Mouse (Mus musculus) limb, embryonic 14.5 days (tissue): ENCODE data around the gene Rad51d. TPM values are rescaled to one million over a fixed set of nuclear protein-coding genes. Genes with fewer than 3 reads are reported as not detected.

ENCODE experiments used
- ATAC-seq: fragments of 200-750 bp; cut with Nextera tagmentation; 2 replicates; pipeline ENCODE4 v1.8.0; 2017; ENCODE audit warnings: low read depth, moderate number of reproducible peaks, moderate TSS enrichment; ENCODE audit not compliant: low FRiP score
- DNase-seq: peaks from one replicate; pipeline ENCODE4 v3.0.0-alpha.2; 2015; ENCODE audit warnings: low spot score
- H3K27ac ChIP-seq: fragments of 300-500 bp; sonication (generic); replicated peaks from 2 replicates; pipeline ENCODE4 v1.5.1; 2014; ENCODE audit warnings: low read depth, mild to moderate bottlenecking, low read length, moderate library complexity, mixed read lengths
- H3K27me3 ChIP-seq: fragments of 300-500 bp; sonication (generic); 2 replicates; pipeline ENCODE4 v1.6.1; 2014; ENCODE audit warnings: low read length, mixed read lengths; ENCODE audit not compliant: control insufficient read depth, insufficient read depth
- H3K36me3 ChIP-seq: fragments of 300-500 bp; sonication (generic); 2 replicates; pipeline ENCODE4 v1.6.1; 2014; ENCODE audit warnings: mild to moderate bottlenecking, low read length, moderate library complexity, mixed read lengths; ENCODE audit not compliant: control insufficient read depth, insufficient read depth
- H3K4me1 ChIP-seq: fragments of 300-500 bp; sonication (generic); 2 replicates; pipeline ENCODE4 v1.6.1; 2014; ENCODE audit warnings: antibody characterized with exemption, low read length, mixed read lengths; ENCODE audit not compliant: control insufficient read depth, insufficient read depth
- H3K4me2 ChIP-seq: fragments of 300-500 bp; sonication (generic); replicated peaks from 2 replicates; pipeline ENCODE4 v1.6.1; 2014; ENCODE audit warnings: low read depth, mild to moderate bottlenecking, low read length, moderate library complexity; ENCODE audit not compliant: severe bottlenecking
- H3K4me3 ChIP-seq: fragments of 300-500 bp; sonication (generic); replicated peaks from 2 replicates; pipeline ENCODE4 v1.5.1; 2014; ENCODE audit warnings: low read length
- H3K9ac ChIP-seq: fragments of 300-500 bp; sonication (generic); 2 replicates; pipeline ENCODE4 v1.6.1; 2014; ENCODE audit warnings: mild to moderate bottlenecking, low read depth, low read length, moderate library complexity; ENCODE audit not compliant: severe bottlenecking
- H3K9me3 ChIP-seq: fragments of 300-500 bp; sonication (generic); 2 replicates; pipeline ENCODE4 v1.6.1; 2016; ENCODE audit warnings: low read length; ENCODE audit not compliant: control insufficient read depth
- POLR2A ChIP-seq: fragments of 200-500 bp; IDR thresholded peaks from 2 replicates; pipeline ENCODE4 v1.8.0; 2012; ENCODE audit warnings: inconsistent platforms, mild to moderate bottlenecking, moderate library complexity, borderline replicate concordance; ENCODE audit not compliant: insufficient read depth, insufficient read length; ENCODE audit errors: extremely low read depth
- WGBS: fragments of 180-500 bp; shearing (Covaris S2); extraction: QIAGEN DNeasy Blood & Tissue Kit; methylation state at CpG from one replicate; pipeline ENCODE4 v1.1.7; 2014; 5-methylcytosine and 5-hydroxymethylcytosine counted together
- polyA plus RNA-seq, 2 experiments: library from polyadenylated mRNA; depleted of rRNA in 1 of 2; stranded (reverse) in 1 of 2; unstranded in 1 of 2; fragments of >200 nt; fragmentation: Nextera tagmentation in 1 of 2; extraction: Ambion mirVana in 1 of 2; gene quantifications; 2 replicates each; pipeline versions ENCODE4 v1.2.1 to v1.2.3; 2012 to 2014

Gene Rad51d
- polyA plus RNA-seq, 2 experiments = 11.5 to 12.9 TPM

GRCm38 (mm10) chr11:82897478-82897877 is 7.1 kb upstream of the Rad51d start:
- no peak overlapping the region for H3K4me3 ChIP-seq
- peaks cover 25% of the 10 kb centered on the region for H3K36me3 ChIP-seq
- TF ChIP-seq POLR2A = no peak
- WGBS = 90% methylated on average over 10 of the region's 10 CpGs
- H3K4me1 ChIP-seq = no peaks in the 10 kb centered on the region
- no peak overlapping the region for H3K4me2 ChIP-seq
- H3K27me3 ChIP-seq = no peaks in the 10 kb centered on the region
- no peak overlapping the region for H3K27ac ChIP-seq
- ATAC-seq (no peak), DNase-seq (no peak)
- no peak overlapping the region for H3K9ac ChIP-seq
- H3K9me3 ChIP-seq = no peaks in the 10 kb centered on the region

GRCm38 (mm10) chr11:82891936-82892335 is 1.5 kb upstream of the Rad51d start, which contains the start of gene Fndc8:
Fndc8 (plus strand) TSS chr11:82892124.
- Histone ChIP-seq H3K4me2 (no peak within 1 kb of the TSS), H3K4me3 (no peak within 1 kb of the TSS), H3K36me3 (no peaks in the 10 kb centered on the region), H3K4me1 (peaks cover 6% of the 10 kb centered on the region; the same call in 1 of the 2 replicates), H3K9ac (no peak within 1 kb of the TSS), H3K27ac (no peak within 1 kb of the TSS), H3K27me3 (no peaks in the 10 kb centered on the region), H3K9me3 (no peaks in the 10 kb centered on the region)
- ATAC-seq (no peak), DNase-seq (no peak)
- 47% methylated on average over 7 of the region's 7 CpGs for WGBS
- no peak for TF ChIP-seq POLR2A

- peaks cover 6% of the 10 kb centered on the region; the same call in 1 of the 2 replicates for H3K4me1 ChIP-seq
- H3K9ac ChIP-seq = peak overlapping the region; percentile 73
- DNase-seq (peak; percentile 15), ATAC-seq (peak; percentile 55)
- peak overlapping the region; percentile 91 for H3K4me2 ChIP-seq
- H3K4me3 ChIP-seq = peak overlapping the region; percentile 67
- TF ChIP-seq POLR2A = no peak
- H3K36me3 ChIP-seq = no peaks in the 10 kb centered on the region
- no peaks in the 10 kb centered on the region for H3K27me3 ChIP-seq
- no peaks in the 10 kb centered on the region for H3K9me3 ChIP-seq
- WGBS = 6% methylated on average over 30 of the region's 31 CpGs
- H3K27ac ChIP-seq = 0 out of 2 replicates have a peak overlapping the region, but pooled peaks have one; percentile 13
Measured at GRCm38 (mm10) chr11:82889524-82890341, 681 bp downstream of the Rad51d start.

DNA sequence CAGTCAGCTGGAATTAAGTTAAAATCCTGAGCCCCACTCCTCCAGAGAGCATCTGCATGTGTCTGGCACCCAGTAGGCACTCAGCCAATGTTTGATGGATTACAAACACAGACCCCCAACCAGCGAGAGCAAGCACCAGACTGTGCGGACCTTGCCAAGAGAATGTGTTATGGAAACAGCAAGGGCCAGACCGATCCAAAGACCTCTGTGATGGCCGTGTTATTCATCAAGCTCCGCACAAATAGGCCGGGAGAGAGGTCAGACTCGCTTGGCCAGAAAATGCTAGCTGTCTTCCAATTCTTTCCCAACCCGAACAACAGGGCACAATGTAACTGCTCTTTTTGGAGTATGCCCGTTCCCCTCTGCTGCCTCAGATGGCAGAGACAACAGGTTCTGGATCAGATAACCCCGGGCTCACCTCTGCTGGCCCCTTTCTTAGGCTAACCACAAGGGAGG is 1.9 kb downstream of the Rad51d start:
- no peak for TF ChIP-seq POLR2A
- H3K36me3 ChIP-seq = no peaks in the 10 kb centered on the region
- H3K4me2 ChIP-seq = no peak overlapping the region; the same call in 1 of the 2 replicates
- ATAC-seq = no peak
- H3K4me3 ChIP-seq = no peak overlapping the region
- H3K9ac ChIP-seq = no peak overlapping the region
- H3K4me1 ChIP-seq = peaks cover 6% of the 10 kb centered on the region; the same call in 1 of the 2 replicates
- H3K27ac ChIP-seq = no peak overlapping the region
- H3K9me3 ChIP-seq = no peaks in the 10 kb centered on the region
- WGBS = 64% methylated on average over 10 of the region's 10 CpGs
- DNase-seq = no peak
- H3K27me3 ChIP-seq = no peaks in the 10 kb centered on the region

- peaks cover 6% of the 10 kb centered on the region; the same call in 1 of the 2 replicates for H3K4me1 ChIP-seq
- TF ChIP-seq POLR2A = no peak
- DNase-seq = no peak
- no peak overlapping the region for H3K27ac ChIP-seq
- ATAC-seq = no peak
- H3K36me3 ChIP-seq = no peaks in the 10 kb centered on the region
- H3K27me3 ChIP-seq = no peaks in the 10 kb centered on the region
- WGBS = 94% methylated on average over 3 of the region's 3 CpGs
- no peak overlapping the region for H3K9ac ChIP-seq
- no peak overlapping the region for H3K4me3 ChIP-seq
- H3K4me2 ChIP-seq = no peak overlapping the region
- H3K9me3 ChIP-seq = no peaks in the 10 kb centered on the region
Measured at GRCm38 (mm10) chr11:82886559-82886958, 3.9 kb downstream of the Rad51d start.
